Mouse (Mus musculus) cortical plate, adult 2 months (tissue): ENCODE data around the gene Timp3.

Experiments used
- CTCF ChIP-seq: fragments of 200-500 bp; IDR thresholded peaks from 2 replicates; pipeline ENCODE4 v1.5.1; 2011; ENCODE audit warnings: mild to moderate bottlenecking, control low read depth, low read length; ENCODE audit not compliant: insufficient read depth; ENCODE audit errors: extremely low read depth
- POLR2A ChIP-seq: fragments of 200-500 bp; IDR thresholded peaks from 2 replicates; pipeline ENCODE4 v1.6.1; 2011; ENCODE audit warnings: mild to moderate bottlenecking, low read length, control low read depth; ENCODE audit not compliant: insufficient read depth; ENCODE audit errors: extremely low read depth

GRCm38 (mm10) chr10:86365632-86366092, 65.5 kb downstream of the Timp3 start:
- TF ChIP-seq POLR2A, result no peak
- no peak for TF ChIP-seq CTCF
